Mouse (Mus musculus) hindbrain, embryonic 12.5 days (tissue): ENCODE measurements around the gene Fitm2. TPM values are rescaled to one million over a fixed set of nuclear protein-coding genes. Genes with fewer than 3 reads are reported as not detected.

Source experiments
- ATAC-seq: fragments of 200-750 bp; cut with Nextera tagmentation; 2 replicates; pipeline ENCODE4 v1.8.0; 2017; ENCODE audit warnings: moderate TSS enrichment; ENCODE audit not compliant: low FRiP score
- H3K27ac ChIP-seq: fragments of 300-500 bp; sonication (generic); 2 replicates; pipeline ENCODE4 v1.5.1; 2016; ENCODE audit warnings: mild to moderate bottlenecking
- H3K27me3 ChIP-seq: fragments of 300-500 bp; sonication (generic); 2 replicates; pipeline ENCODE4 v1.6.1; 2016; ENCODE audit warnings: mild to moderate bottlenecking
- H3K36me3 ChIP-seq: fragments of 300-500 bp; sonication (generic); 2 replicates; pipeline ENCODE4 v1.6.1; 2016; ENCODE audit warnings: mild to moderate bottlenecking
- H3K4me1 ChIP-seq: fragments of 300-500 bp; sonication (generic); 2 replicates; pipeline ENCODE4 v1.6.1; 2016
- H3K4me2 ChIP-seq: fragments of 300-500 bp; sonication (generic); replicated peaks from 2 replicates; pipeline ENCODE4 v1.6.1; 2016; ENCODE audit warnings: mild to moderate bottlenecking
- H3K4me3 ChIP-seq: fragments of 300-500 bp; sonication (generic); 2 replicates; pipeline ENCODE4 v1.5.1; 2016; ENCODE audit warnings: mild to moderate bottlenecking
- H3K9ac ChIP-seq: fragments of 300-500 bp; sonication (generic); 2 replicates; pipeline ENCODE4 v1.6.1; 2016; ENCODE audit warnings: mild to moderate bottlenecking, moderate library complexity
- H3K9me3 ChIP-seq: fragments of 300-500 bp; sonication (generic); replicated peaks from 2 replicates; pipeline ENCODE4 v1.6.1; 2016; ENCODE audit warnings: mild to moderate bottlenecking
- WGBS: fragments of 180-500 bp; shearing (Covaris S2); methylation state at CpG from one replicate; pipeline ENCODE4 v1.1.7; 2016; 5-methylcytosine and 5-hydroxymethylcytosine counted together
- polyA plus RNA-seq: library from polyadenylated mRNA; unstranded; fragments of >200 nt; fragmentation: Nextera tagmentation; extraction: Ambion mirVana; gene quantifications from 2 replicates; pipeline ENCODE4 v1.2.1, GENCODE M21; 2016

Fitm2 gene
- polyA plus RNA-seq, 1 experiment from 2014 or later: 13.1 TPM

- peaks cover 10% of the 10 kb centered on the region for H3K27me3 ChIP-seq
- H3K4me3 ChIP-seq: peak overlapping the region; percentile 74
- H3K4me1 ChIP-seq: peaks cover 30% of the 10 kb centered on the region
- peak overlapping the region; percentile 90 for H3K27ac ChIP-seq
- H3K36me3 ChIP-seq: no peaks in the 10 kb centered on the region
- ATAC-seq: peak; percentile 77
- peak overlapping the region; percentile 87 for H3K9ac ChIP-seq
- H3K4me2 ChIP-seq: peak overlapping the region; percentile 64
- WGBS: 2% methylated on average over 30 of the region's 30 CpGs
- no peaks in the 10 kb centered on the region for H3K9me3 ChIP-seq
Observed at GRCm38 (mm10) chr2:163438619-163439451, 33.6 kb downstream of the Fitm2 start.

GRCm38 (mm10) chr2:163438246-163438618, 34.2 kb downstream of the Fitm2 start, which contains the start of gene Gdap1l1:
Gene Gdap1l1, plus strand, starts transcription at chr2:163438476.
- no peaks in the 10 kb centered on the region for H3K9me3 ChIP-seq
- H3K4me3 ChIP-seq: peak within 1 kb of the TSS; percentile 74
- H3K9ac ChIP-seq: peak within 1 kb of the TSS; percentile 87
- peaks cover 30% of the 10 kb centered on the region for H3K4me1 ChIP-seq
- ATAC-seq: peak; percentile 76
- peak within 1 kb of the TSS; percentile 64 for H3K4me2 ChIP-seq
- no peaks in the 10 kb centered on the region for H3K36me3 ChIP-seq
- under 1% methylated on average over 13 of the region's 18 CpGs for WGBS
- H3K27ac ChIP-seq: peak within 1 kb of the TSS; percentile 90
- H3K27me3 ChIP-seq: peaks cover 10% of the 10 kb centered on the region

- H3K4me2 ChIP-seq: peak overlapping the region; percentile 64
- ATAC-seq: peak; percentile 20; the same call in 1 of the 2 replicates
- H3K27me3 ChIP-seq: peaks cover 10% of the 10 kb centered on the region
- H3K4me3 ChIP-seq: peak overlapping the region; percentile 74
- no peaks in the 10 kb centered on the region for H3K9me3 ChIP-seq
- H3K9ac ChIP-seq: peak overlapping the region; percentile 87
- peaks cover 30% of the 10 kb centered on the region for H3K4me1 ChIP-seq
- WGBS: 38% methylated on average over 4 of the region's 4 CpGs
- peak overlapping the region; percentile 90 for H3K27ac ChIP-seq
- H3K36me3 ChIP-seq: no peaks in the 10 kb centered on the region
Observed at GRCm38 (mm10) chr2:163437800-163438199, 34.6 kb downstream of the Fitm2 start.

- peaks cover 10% of the 10 kb centered on the region for H3K27me3 ChIP-seq
- H3K4me3 ChIP-seq: no peak overlapping the region
- peaks cover 8% of the 10 kb centered on the region for H3K4me1 ChIP-seq
- no peak overlapping the region for H3K4me2 ChIP-seq
- 20% methylated on average over 4 of the region's 4 CpGs for WGBS
- H3K9me3 ChIP-seq: no peaks in the 10 kb centered on the region
- H3K9ac ChIP-seq: no peak overlapping the region
- no peak overlapping the region for H3K27ac ChIP-seq
- H3K36me3 ChIP-seq: no peaks in the 10 kb centered on the region
- ATAC-seq: no peak
Observed at GRCm38 (mm10) chr2:163433971-163434370, 38.5 kb downstream of the Fitm2 start.

- 91% methylated on average over 9 of the region's 9 CpGs for WGBS
Observed at GRCm38 (mm10) chr2:163431289-163431688, 41.1 kb downstream of the Fitm2 start.

GRCm38 (mm10) chr2:163428346-163429011, 44.0 kb downstream of the Fitm2 start:
- no peaks in the 10 kb centered on the region for H3K4me1 ChIP-seq
- no peaks in the 10 kb centered on the region for H3K36me3 ChIP-seq
- no peaks in the 10 kb centered on the region for H3K9me3 ChIP-seq
- H3K4me2 ChIP-seq: no peak overlapping the region
- H3K4me3 ChIP-seq: no peak overlapping the region
- H3K9ac ChIP-seq: no peak overlapping the region
- 39% methylated on average over 4 of the region's 4 CpGs for WGBS
- H3K27me3 ChIP-seq: no peaks in the 10 kb centered on the region
- no peak overlapping the region for H3K27ac ChIP-seq
- ATAC-seq: no peak

More at GRCm38 (mm10) chr2:163431289-163431688, 41.1 kb downstream of the Fitm2 start:
- H3K27me3 ChIP-seq: no peaks in the 10 kb centered on the region
- H3K4me2 ChIP-seq: no peak overlapping the region
- no peaks in the 10 kb centered on the region for H3K4me1 ChIP-seq
- H3K4me3 ChIP-seq: no peak overlapping the region
- no peak overlapping the region for H3K9ac ChIP-seq
- H3K27ac ChIP-seq: no peak overlapping the region
- H3K9me3 ChIP-seq: no peaks in the 10 kb centered on the region
- no peaks in the 10 kb centered on the region for H3K36me3 ChIP-seq
- ATAC-seq: no peak

- WGBS: 81% methylated on average over 6 of the region's 6 CpGs
- Histone ChIP-seq H3K4me2 (no peak within 1 kb of the TSS), H3K9me3 (no peaks in the 10 kb centered on the region), H3K9ac (no peak within 1 kb of the TSS; the same call in 1 of the 2 replicates), H3K27me3 (no peaks in the 10 kb centered on the region), H3K4me3 (no peak within 1 kb of the TSS), H3K27ac (no peak within 1 kb of the TSS), H3K4me1 (peaks cover 12% of the 10 kb centered on the region), H3K36me3 (no peaks in the 10 kb centered on the region)
- no peak for ATAC-seq
Observed at GRCm38 (mm10) chr2:163424597-163424996, 47.8 kb downstream of the Fitm2 start, which contains the start of gene Oser1. Gene Oser1, minus strand, starts transcription at chr2:163424697.

GRCm38 (mm10) chr2:163422895-163423660, 49.4 kb downstream of the Fitm2 start:
- no peak for ATAC-seq
- Histone ChIP-seq H3K27me3 (no peaks in the 10 kb centered on the region), H3K9ac (no peak overlapping the region), H3K4me1 (peaks cover 19% of the 10 kb centered on the region), H3K27ac (no peak overlapping the region), H3K4me3 (no peak overlapping the region), H3K4me2 (no peak overlapping the region), H3K36me3 (no peaks in the 10 kb centered on the region), H3K9me3 (no peaks in the 10 kb centered on the region)
- WGBS: 86% methylated on average over 9 of the region's 9 CpGs

GRCm38 (mm10) chr2:163420366-163420886, 52.0 kb downstream of the Fitm2 start:
- Histone ChIP-seq H3K4me3 (peak overlapping the region; percentile 98), H3K4me1 (peaks cover 27% of the 10 kb centered on the region), H3K9ac (peak overlapping the region; percentile 76), H3K9me3 (no peaks in the 10 kb centered on the region), H3K4me2 (peak overlapping the region; percentile 74), H3K27ac (no peak overlapping the region), H3K36me3 (no peaks in the 10 kb centered on the region), H3K27me3 (no peaks in the 10 kb centered on the region)
- WGBS: 36% methylated on average over 10 of the region's 10 CpGs
- ATAC-seq: no peak

GRCm38 (mm10) chr2:163419346-163420045, 52.9 kb downstream of the Fitm2 start:
- Histone ChIP-seq H3K4me2 (peak overlapping the region; percentile 96), H3K36me3 (peaks cover 5% of the 10 kb centered on the region), H3K4me1 (peaks cover 27% of the 10 kb centered on the region), H3K4me3 (peak overlapping the region; percentile 98), H3K9ac (peak overlapping the region; percentile 91), H3K9me3 (no peaks in the 10 kb centered on the region), H3K27ac (peak overlapping the region; percentile 86), H3K27me3 (no peaks in the 10 kb centered on the region)
- ATAC-seq: peak; percentile 99
- under 1% methylated on average over 65 of the region's 71 CpGs for WGBS

GRCm38 (mm10) chr2:163418841-163419345, 53.5 kb downstream of the Fitm2 start:
- Histone ChIP-seq H3K36me3 (peaks cover 9% of the 10 kb centered on the region), H3K4me1 (peaks cover 27% of the 10 kb centered on the region), H3K4me2 (peak overlapping the region; percentile 96), H3K9ac (peak overlapping the region; percentile 91), H3K27me3 (no peaks in the 10 kb centered on the region), H3K9me3 (no peaks in the 10 kb centered on the region), H3K4me3 (peak overlapping the region; percentile 98), H3K27ac (peak overlapping the region; percentile 64)
- 0% methylated on average over 26 of the region's 50 CpGs for WGBS
- ATAC-seq: no peak
